Mouse (Mus musculus) frontal cortex, postnatal 36 days (tissue): ENCODE measurements at regions not wholly inside any gene's neighbourhood (a gene's known extent, or its start where the extent isn't known, plus 50 kb on each side); places are given as distances from the start of the nearest gene placed in this dataset.

Source experiments
- DNase-seq, 2 experiments: peaks; one replicate each; pipeline ENCODE4 v3.0.0; 2022; ENCODE audit warnings: low spot score in 2 of 2

DNA sequence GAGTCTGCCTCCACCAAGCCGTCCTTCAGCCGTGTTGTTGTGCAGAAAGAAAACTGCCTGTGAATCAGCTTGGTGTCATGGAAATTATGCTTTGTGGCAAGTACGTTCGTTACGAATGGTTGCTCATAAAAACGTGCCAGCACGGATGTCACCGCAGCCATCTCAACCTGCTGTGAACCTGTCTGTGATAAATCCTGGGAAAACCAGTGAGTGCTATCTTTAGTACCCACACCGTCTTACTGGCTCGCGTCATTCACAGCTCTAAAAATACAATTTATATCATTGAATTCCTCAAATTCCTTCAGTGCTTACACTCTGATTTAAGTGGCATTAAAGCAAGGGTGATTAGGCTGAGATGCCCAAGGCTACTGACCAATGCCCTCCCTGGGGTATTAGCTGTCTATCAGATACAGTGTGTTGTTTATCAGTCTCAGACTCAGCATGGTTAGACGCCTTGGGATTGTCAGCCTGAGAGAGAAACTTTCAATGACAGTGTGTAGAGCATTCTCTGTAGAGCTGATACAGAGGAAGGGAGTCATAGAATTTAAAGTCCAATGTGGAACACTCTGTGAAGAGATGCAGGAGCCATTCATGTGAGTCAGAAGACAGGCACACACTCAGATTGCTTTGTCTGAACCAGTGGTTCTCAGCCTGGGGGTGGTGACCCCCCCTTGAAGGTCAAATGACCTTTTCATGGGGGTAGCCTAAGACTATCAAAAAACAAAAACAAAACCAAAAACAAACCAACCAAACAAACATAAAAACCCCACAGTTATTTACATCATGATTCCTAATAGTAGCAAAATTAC is 96.2 kb upstream of the Myocd start:
- peak; percentile 30 to 54 for DNase-seq

DNA sequence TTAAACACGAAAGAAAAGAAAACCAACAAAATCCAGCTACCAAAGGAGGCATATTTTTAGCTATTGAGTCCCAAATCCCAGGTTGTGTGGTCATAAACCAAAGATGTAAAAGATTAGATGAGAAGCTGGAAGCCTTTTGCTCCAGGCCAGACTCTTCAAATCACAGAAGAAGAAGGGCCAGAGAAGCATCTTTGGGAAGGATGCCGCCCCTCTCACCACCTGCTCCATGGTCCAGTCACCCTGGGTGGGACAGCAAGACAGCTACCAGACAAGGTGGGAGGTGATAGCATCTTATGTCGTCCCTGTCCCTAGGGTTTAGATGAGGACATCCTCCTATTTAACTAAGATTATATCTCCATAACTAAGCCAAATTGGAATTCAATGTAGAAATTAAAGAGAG is 95.1 kb upstream of the Myocd start:
- no peak for DNase-seq

DNA sequence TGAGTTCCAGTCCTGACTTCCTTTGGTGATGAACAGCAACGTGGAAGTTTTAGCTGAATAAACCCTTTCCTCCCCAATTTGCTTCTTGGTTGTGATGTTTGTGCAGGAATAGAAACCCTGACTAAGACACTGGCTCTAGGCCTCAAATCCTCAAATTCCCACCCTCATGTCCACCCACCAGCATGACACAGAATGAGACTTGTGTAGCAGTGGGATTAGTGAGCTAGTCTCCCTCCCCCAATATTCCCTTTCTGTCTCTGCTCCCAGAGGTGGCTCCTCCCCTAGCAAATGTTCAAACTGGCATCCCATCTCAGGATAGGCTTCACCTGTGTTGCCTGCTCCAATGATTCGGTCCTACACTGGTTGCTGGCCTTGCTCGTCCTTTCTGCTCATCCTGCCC is 94.1 kb upstream of the Myocd start:
- DNase-seq, result no peak

DNA sequence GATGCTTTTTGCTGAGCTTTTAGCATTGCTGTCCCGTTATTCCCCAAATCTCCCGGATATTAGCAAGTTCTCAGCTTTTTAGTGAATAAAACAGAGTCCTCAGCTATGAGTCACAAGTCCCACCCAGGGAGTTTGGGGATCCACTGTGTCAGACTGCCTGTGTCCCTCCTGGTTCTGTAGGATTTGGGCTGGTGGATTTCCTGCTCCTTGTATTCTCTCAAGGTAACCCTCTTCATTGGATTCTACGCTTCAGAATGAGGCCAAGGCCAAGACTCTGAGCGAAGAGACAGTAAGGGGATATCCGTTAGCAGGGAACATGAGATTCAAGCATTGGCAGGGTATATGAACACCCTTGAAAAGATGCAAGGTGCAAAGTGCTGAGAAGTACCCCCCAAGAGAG is 90.9 kb upstream of the Myocd start:
- no peak for DNase-seq

DNA sequence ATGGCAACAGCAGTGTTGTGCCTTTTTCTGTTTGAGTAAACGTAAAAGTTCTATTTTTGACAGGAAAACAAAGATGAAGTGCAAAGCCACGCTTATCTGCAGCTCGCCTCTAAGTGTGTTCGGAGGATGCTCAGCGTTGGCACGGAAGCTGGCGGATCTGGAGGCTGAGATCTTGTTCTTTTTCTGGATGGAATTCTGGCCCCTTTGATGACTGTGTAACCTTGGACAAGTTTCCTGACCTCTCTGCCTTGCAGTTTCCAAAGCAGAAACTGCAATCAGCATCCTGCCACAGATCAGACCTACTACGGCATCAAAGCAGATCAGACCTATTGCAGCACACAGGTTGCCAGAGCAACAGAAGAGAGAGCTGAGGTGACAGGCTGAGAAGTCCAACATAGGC is 89.1 kb upstream of the Myocd start:
- DNase-seq, result no peak

DNA sequence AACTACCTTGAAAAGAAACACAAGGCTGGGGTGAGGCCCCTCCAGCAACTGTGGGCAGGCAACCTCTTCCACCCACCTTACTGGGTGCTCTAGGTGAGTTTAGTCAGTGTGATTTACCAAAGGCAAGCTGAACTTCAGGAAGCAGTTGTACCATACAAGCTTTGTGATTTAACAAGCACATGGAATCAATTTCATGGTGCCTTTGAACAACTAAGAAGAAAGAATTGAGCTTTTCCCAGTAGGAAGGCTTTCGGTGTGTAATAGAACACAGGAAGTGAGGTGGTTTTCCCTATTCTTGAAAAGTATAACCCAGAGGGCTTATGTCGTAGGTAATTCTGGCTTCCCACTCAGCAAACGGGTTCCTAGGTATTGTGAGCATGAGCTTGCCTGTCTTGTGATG is 82.7 kb upstream of the Myocd start:
- DNase-seq, result no peak

DNA sequence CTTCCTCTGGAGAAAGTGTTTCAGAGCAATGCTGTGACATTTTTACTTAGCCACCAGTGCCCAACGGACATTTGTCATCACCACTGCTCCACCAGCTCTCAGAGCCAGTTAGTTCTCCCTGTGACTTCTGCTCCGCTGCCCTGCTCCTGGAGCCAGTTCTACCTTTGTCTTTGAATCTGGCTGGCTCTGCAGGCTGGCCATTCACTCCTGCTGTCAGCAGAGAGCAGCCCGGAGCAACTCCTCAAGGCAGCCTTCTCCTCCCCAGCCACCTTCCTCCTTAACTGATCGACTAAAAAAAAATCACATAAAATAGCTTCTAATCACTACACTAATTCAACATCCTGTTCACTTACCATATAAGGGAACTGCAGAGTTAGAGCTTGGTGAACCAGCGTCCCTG is 79.2 kb upstream of the Myocd start:
- DNase-seq, result no peak

DNA sequence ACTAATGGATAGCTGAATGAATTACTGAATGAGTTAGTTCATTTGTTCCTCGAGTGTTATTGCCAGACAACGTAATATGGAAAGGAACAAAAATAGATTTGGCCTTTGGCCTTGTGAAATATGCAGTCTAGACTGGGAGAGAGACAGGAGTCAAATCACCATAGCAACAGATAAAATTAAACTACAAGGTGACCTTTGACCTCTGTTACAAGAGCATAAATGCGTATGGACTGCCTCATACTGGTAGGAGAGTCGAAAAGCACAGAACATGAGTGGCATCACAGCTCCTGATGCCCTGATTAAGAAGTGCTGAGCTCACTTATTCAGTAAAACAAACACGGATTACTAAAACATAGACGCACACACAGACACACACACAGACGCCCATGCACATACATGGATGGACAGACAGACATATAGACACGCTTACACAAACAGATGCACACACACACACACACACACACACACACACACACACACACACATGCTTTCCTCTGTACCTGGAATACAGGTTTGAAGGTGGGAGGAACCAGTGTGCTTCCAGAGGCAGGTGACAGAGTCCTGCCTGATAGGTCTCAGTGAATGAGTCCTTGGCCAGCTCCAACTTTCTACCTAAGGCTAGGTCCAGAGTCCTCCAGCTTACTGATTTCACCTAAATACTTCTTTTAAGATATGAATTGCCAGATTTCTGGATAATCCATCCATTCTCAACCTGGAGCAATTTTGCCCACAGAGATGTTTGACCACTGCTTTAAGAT is 72.1 kb upstream of the Myocd start:
- DNase-seq, result no peak

DNA sequence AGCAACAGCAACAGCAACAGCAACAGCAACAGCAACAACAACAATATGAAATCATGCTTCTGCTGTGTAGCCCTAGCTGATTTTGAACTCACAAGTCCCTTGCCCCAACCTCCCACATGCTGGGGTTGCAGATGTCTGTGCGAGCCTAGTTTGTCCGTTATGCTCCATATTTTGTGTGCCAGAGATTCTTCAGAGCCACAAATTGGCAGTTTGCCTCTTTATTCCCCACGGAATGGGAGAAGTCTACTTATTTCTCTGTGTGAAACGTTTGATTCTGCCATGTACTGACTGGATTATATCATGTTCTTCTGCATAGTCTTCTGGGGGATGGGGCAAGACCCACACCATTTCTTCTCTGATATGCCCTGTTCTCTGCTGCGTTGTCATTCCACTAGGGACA is 64.5 kb upstream of the Myocd start:
- no peak for DNase-seq

DNA sequence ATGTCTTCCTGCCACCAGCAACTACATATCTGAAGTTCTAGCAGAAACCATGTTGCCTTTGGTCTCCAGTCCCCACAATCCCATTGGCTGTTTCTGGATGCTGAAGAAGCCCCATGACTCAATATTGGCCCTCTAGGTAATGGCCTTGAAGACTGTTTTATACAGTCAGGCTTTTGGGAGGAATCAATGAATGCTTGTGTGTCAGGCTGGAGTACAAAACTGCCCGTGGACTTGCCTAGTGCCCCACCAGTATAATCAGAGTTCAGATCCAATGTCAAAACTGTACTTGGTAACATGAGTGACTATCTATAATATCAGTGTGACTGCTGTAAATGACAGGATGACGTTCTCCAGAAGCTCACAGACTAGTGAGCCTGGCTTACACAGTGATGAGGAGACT is 63.3 kb upstream of the Myocd start:
- no peak for DNase-seq

DNA sequence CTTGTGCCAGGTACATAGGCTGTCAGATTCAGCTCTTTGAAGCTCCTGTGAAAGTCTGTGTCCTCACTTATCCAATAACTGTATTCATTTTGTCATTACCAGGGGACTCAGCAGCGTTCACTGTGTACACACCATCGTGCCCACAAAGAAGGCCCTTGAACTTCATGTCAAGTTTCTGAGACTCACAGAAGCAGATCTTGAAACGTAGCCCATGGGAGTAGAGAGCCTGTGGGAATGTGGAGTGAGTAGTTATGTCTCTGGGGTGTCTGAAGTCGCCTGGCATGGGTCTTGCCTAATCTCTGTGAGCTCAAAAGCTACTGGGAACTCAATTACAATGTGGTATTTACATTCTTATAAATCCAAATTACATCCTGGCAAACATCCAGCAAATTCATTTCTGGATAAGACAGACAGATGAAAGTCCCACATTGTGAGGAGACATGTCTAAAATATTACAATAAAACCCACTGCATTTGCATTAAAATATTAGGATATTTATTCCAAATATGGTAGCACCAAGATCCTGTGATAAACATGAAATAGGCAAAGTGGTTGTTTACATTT is 53.2 kb upstream of the Myocd start:
- no peak for DNase-seq
